Mouse (Mus musculus): ENCODE data around the gene Rbm20.

- no peak for TF ChIP-seq CTCF (IDR thresholded peaks at IDR 0.05; ENCODE audit: insufficient read depth, low read length)
- TF ChIP-seq POLR2A (IDR thresholded peaks at IDR 0.05; ENCODE audit: borderline replicate concordance, extremely low read depth, low read depth, low read length) = no peak
These were observed 33.8 kb downstream of the Rbm20 start for GRCm38 (mm10) chr19:53710861-53711260.

All from lung, adult 2 months (tissue).